Mouse (Mus musculus): ENCODE data around the gene Tmem117. TPM values are rescaled to one million over a fixed set of nuclear protein-coding genes. Genes with fewer than 3 reads are reported as not detected.

Gene Tmem117
- polyA plus RNA-seq, 1 experiment: 0.42 TPM

DNA sequence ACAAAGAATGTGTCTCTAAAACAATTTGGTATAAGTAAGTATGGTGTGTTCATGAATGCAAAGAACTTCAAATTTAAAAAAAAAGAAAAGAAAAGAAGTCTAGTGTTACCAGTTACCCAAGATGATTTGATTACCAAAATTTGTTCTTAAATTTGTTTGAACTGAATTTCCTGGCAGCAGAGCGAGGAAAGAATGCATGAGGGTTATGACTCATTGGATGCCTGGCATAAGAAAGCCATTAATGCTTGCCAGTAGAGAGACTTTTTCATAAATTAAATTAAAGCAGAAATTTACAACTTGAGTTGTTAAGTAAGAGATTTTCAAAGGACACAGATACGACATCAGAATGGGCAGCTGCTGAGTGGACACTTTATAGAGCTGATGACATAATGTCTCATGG is 515.1 kb downstream of the Tmem117 start:
- WGBS: 75% methylated on average over 2 of the region's 2 CpGs
- Histone ChIP-seq H3K4me3 (ENCODE audit: control insufficient read depth, insufficient read depth, low read length) (no peak overlapping the region), H3K4me1 (replicated peaks; ENCODE audit: control insufficient read depth, insufficient read depth, low read length) (no peaks in the 10 kb centered on the region), H3K27me3 (ENCODE audit: control insufficient read depth, insufficient read depth, low read length) (no peaks in the 10 kb centered on the region), H3K27ac (ENCODE audit: control insufficient read depth, insufficient read depth, low read length) (no peak overlapping the region), H3K36me3 (ENCODE audit: control insufficient read depth, insufficient read depth, low read length) (no peaks in the 10 kb centered on the region)
- TF ChIP-seq CTCF (IDR thresholded peaks at IDR 0.05; ENCODE audit: borderline replicate concordance, control insufficient read depth, extremely low read depth, insufficient read depth, low read length, poor library complexity) (no peak), POLR2A (IDR thresholded peaks at IDR 0.05; ENCODE audit: control insufficient read depth, extremely low read depth, insufficient read depth, low read length, poor library complexity) (no peak)
- DNase-seq: no peak

DNA sequence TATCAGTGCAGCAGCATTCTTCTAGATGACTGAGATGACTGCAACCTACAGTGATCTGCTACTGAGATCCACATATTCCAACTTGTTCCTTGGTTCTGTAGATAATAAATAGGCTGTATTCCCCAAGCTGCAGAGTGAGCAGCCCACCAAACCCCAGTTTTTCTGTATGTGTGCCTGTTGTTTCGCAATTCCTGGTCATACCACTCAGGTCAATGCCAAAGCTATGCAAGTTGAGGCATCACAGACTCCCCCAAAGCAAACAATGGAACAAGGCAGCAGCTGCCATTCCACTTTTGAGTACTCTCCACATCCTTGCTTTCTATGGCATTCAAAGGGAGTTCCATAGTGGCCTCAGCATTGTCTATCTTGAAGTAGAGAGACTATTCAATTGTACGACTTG is 516.1 kb downstream of the Tmem117 start:
- no peaks in the 10 kb centered on the region for H3K4me1 ChIP-seq (replicated peaks; ENCODE audit: control insufficient read depth, insufficient read depth, low read length)
- H3K4me3 ChIP-seq (ENCODE audit: control insufficient read depth, insufficient read depth, low read length): no peak overlapping the region
- WGBS: 81% methylated on average over 2 of the region's 2 CpGs
- no peaks in the 10 kb centered on the region for H3K36me3 ChIP-seq (ENCODE audit: control insufficient read depth, insufficient read depth, low read length)
- H3K27me3 ChIP-seq (ENCODE audit: control insufficient read depth, insufficient read depth, low read length): no peaks in the 10 kb centered on the region
- no peak for DNase-seq
- no peak for TF ChIP-seq POLR2A (IDR thresholded peaks at IDR 0.05; ENCODE audit: control insufficient read depth, extremely low read depth, insufficient read depth, low read length, poor library complexity)
- no peak for TF ChIP-seq CTCF (IDR thresholded peaks at IDR 0.05; ENCODE audit: borderline replicate concordance, control insufficient read depth, extremely low read depth, insufficient read depth, low read length, poor library complexity)
- no peak overlapping the region for H3K27ac ChIP-seq (ENCODE audit: control insufficient read depth, insufficient read depth, low read length)

Other genes with a start within 250 kb of the Tmem117 start
- gene Adamts20, start 163.8 kb upstream of the Tmem117 start, polyA plus RNA-seq (2012; rRNA removed): 0.22 and 0.26 TPM in 2 replicates
- 6.2 and 6.4 TPM in 2 replicates for gene Pus7l, start 85.7 kb upstream of the Tmem117 start, polyA plus RNA-seq (2012; rRNA removed)
- gene Irak4, start 85.6 kb upstream of the Tmem117 start, polyA plus RNA-seq (2012; rRNA removed): 8.8 and 9.1 TPM in 2 replicates
- gene Twf1, start 39.3 kb upstream of the Tmem117 start, polyA plus RNA-seq (2012; rRNA removed): 20.1 and 23.0 TPM in 2 replicates